Mouse (Mus musculus) lung, adult 2 months (tissue): ENCODE data around the gene Usp33.

Source experiments
- CTCF ChIP-seq: fragments of 200-500 bp; IDR thresholded peaks from 2 replicates; pipeline ENCODE4 v1.5.1; 2011; ENCODE audit warnings: mild to moderate bottlenecking, low read length, control low read depth; ENCODE audit not compliant: insufficient read depth
- POLR2A ChIP-seq: fragments of 200-500 bp; IDR thresholded peaks from 2 replicates; pipeline ENCODE4 v1.6.1; 2011; ENCODE audit warnings: low read depth, mild to moderate bottlenecking, control low read depth, low read length, borderline replicate concordance; ENCODE audit errors: extremely low read depth

GRCm38 (mm10) chr3:152412362-152412761 lies 66.1 kb downstream of the Usp33 start:
- TF ChIP-seq POLR2A, result no peak
- no peak for TF ChIP-seq CTCF
